Mouse (Mus musculus): Measurements from ENCODE around the gene Slc25a35.

DNA sequence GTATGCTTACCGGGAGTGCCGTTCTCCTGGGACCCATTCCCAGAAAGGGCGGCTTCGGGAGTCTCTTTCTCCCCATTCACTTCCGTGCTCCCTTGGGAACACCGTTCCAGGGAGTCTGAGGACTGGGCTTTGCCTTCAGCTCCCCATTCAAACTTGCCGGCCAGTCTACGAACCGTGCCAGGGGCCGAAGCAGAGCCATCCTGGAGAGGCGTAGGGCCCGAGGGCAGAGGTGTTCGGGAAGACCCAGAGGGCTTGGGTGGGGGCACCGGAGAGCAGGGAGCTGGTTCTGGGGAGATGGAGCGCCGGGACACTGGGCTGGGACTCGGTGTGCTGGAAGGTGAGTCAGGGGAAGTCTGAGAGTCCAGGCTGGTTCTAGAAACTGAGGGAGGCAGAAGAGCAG is 13.5 kb upstream of the Slc25a35 start:
- TF ChIP-seq POLR2A (IDR thresholded peaks at IDR 0.05; ENCODE audit: borderline replicate concordance, extremely low read depth, low read depth, low read length) (no peak), CTCF (IDR thresholded peaks at IDR 0.05; ENCODE audit: insufficient read depth, low read length) (no peak)

Data from lung, adult 2 months (tissue).